Mouse (Mus musculus): Measurements from ENCODE around the gene Sectm1b. TPM values are rescaled to one million over a fixed set of nuclear protein-coding genes. Genes with fewer than 3 reads are reported as not detected.

Sectm1b gene
- not detected for polyA plus RNA-seq (2015; fragmentation: Illumina TruSeq; extraction: RNeasy Lipid Tissue Mini Kit (QIAGEN cat#74804); ENCODE audit: insufficient read depth, low replicate concordance)

GRCm38 (mm10) chr11:121063379-121063778 lies at the start of gene Sectm1b:
TSS of gene Sectm1b (minus strand) at chr11:121063569.

GRCm38 (mm10) chr11:121081120-121081519 lies 17.8 kb upstream of the Sectm1b start, which contains the start of gene Sectm1a:
TSS of gene Sectm1a (minus strand) at chr11:121081220.

DNA sequence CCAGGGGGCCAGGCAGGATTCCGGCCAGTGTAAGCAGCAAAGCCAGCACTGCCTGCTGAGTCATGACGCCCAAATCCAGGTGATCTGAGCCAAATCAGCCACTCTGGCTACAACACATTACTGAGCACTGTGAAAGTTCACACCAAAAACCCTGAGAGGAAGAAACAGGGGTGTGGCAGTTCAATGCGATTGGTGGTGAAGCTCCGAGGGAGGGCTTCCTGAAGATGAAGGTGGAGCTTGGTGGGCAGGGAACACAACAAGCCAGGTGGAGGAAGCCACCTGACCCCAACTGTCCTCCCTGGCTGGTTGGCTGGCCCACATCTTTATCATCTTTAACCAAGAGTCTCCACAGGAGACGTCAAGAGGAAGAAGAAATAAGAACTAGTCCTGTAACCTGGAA lies 24.1 kb downstream of the Sectm1b start, which contains the start of gene Cd7:
Gene Cd7, minus strand, starts transcription at position 117 of the 400 bp plus-strand sequence.

Other genes starting within 250 kb of the Sectm1b start
- 6.7 TPM for gene Fasn, start 239.0 kb downstream of the Sectm1b start, polyA plus RNA-seq (2015; fragmentation: Illumina TruSeq; extraction: RNeasy Lipid Tissue Mini Kit (QIAGEN cat#74804); ENCODE audit: insufficient read depth, low replicate concordance)
- gene Ccdc57, start 130.7 kb downstream of the Sectm1b start, polyA plus RNA-seq (2015; fragmentation: Illumina TruSeq; extraction: RNeasy Lipid Tissue Mini Kit (QIAGEN cat#74804); ENCODE audit: insufficient read depth, low replicate concordance): 0.43 TPM
- 2.0 TPM for gene Slc16a3, start 115.1 kb downstream of the Sectm1b start, polyA plus RNA-seq (2015; fragmentation: Illumina TruSeq; extraction: RNeasy Lipid Tissue Mini Kit (QIAGEN cat#74804); ENCODE audit: insufficient read depth, low replicate concordance)
- gene Csnk1d, start 72.2 kb downstream of the Sectm1b start, polyA plus RNA-seq (2015; fragmentation: Illumina TruSeq; extraction: RNeasy Lipid Tissue Mini Kit (QIAGEN cat#74804); ENCODE audit: insufficient read depth, low replicate concordance): 123 TPM
- gene Cd7, start 24.2 kb downstream of the Sectm1b start, polyA plus RNA-seq (2015; fragmentation: Illumina TruSeq; extraction: RNeasy Lipid Tissue Mini Kit (QIAGEN cat#74804); ENCODE audit: insufficient read depth, low replicate concordance): 54.7 TPM
- gene Sectm1a, start 17.7 kb upstream of the Sectm1b start, polyA plus RNA-seq (2015; fragmentation: Illumina TruSeq; extraction: RNeasy Lipid Tissue Mini Kit (QIAGEN cat#74804); ENCODE audit: insufficient read depth, low replicate concordance): 11.3 TPM
- not detected for gene Tex19.2, start 55.1 kb upstream of the Sectm1b start, polyA plus RNA-seq (2015; fragmentation: Illumina TruSeq; extraction: RNeasy Lipid Tissue Mini Kit (QIAGEN cat#74804); ENCODE audit: insufficient read depth, low replicate concordance)
- not detected for gene Tex19.1, start 82.6 kb upstream of the Sectm1b start, polyA plus RNA-seq (2015; fragmentation: Illumina TruSeq; extraction: RNeasy Lipid Tissue Mini Kit (QIAGEN cat#74804); ENCODE audit: insufficient read depth, low replicate concordance)
- gene Uts2r, start 96.7 kb upstream of the Sectm1b start, polyA plus RNA-seq (2015; fragmentation: Illumina TruSeq; extraction: RNeasy Lipid Tissue Mini Kit (QIAGEN cat#74804); ENCODE audit: insufficient read depth, low replicate concordance): not detected
- 9.2 TPM for gene Hexdc, start 140.9 kb upstream of the Sectm1b start, polyA plus RNA-seq (2015; fragmentation: Illumina TruSeq; extraction: RNeasy Lipid Tissue Mini Kit (QIAGEN cat#74804); ENCODE audit: insufficient read depth, low replicate concordance)
- 4.4 TPM for gene Ogfod3, start 141.1 kb upstream of the Sectm1b start, polyA plus RNA-seq (2015; fragmentation: Illumina TruSeq; extraction: RNeasy Lipid Tissue Mini Kit (QIAGEN cat#74804); ENCODE audit: insufficient read depth, low replicate concordance)
- 178 TPM for gene Cybc1, start 165.8 kb upstream of the Sectm1b start, polyA plus RNA-seq (2015; fragmentation: Illumina TruSeq; extraction: RNeasy Lipid Tissue Mini Kit (QIAGEN cat#74804); ENCODE audit: insufficient read depth, low replicate concordance)
- 26.9 TPM for gene Narf, start 173.7 kb upstream of the Sectm1b start, polyA plus RNA-seq (2015; fragmentation: Illumina TruSeq; extraction: RNeasy Lipid Tissue Mini Kit (QIAGEN cat#74804); ENCODE audit: insufficient read depth, low replicate concordance)
- 21.6 TPM for gene Foxk2, start 196.4 kb upstream of the Sectm1b start, polyA plus RNA-seq (2015; fragmentation: Illumina TruSeq; extraction: RNeasy Lipid Tissue Mini Kit (QIAGEN cat#74804); ENCODE audit: insufficient read depth, low replicate concordance)

Measured in spleen, adult 10 weeks (tissue).